Mouse (Mus musculus) regulatory T cell (primary cell): ENCODE results near the gene Zfp799.

Experiments
- in situ Hi-C: fragments of 300-600 bp; cut with MboI, MseI; formaldehyde crosslinking; loops from one replicate; pipeline ENCODE4 v1.15.1; 2025; ENCODE audit warnings: high pct_unique_total_duplicates

The Zfp799 gene

DNA sequence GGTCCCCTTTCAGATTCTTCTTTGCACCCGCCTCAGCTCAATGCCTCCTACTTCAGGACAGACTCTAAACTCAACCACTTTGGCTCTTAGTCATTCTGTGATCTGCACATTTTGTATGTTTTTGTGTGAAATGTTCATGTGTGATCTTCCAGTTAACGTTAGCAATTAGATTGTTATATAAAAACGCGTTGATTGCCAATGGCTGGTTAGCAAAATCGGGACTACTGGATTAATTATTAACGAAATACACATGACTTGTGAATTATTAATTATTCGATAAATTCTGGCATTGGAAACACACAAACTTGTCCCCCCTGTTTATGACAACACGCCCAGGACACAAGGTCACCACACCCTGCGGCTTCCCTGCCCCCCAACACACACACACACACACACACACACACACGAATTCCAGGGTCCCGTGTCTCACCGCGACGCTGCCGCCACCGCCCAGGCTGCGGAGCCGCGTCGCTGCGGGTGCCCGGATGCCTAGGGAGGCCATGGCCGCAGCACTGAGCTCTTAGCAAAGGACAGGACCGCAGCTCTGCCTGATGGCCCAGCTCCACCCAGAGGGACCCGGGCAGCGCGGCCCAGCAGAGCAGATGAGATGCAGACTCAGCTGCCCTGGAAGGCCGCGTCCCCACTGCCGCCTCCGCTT lies 42.5 kb downstream of the Zfp799 start:
- in situ Hi-C loops: no loop called here

DNA sequence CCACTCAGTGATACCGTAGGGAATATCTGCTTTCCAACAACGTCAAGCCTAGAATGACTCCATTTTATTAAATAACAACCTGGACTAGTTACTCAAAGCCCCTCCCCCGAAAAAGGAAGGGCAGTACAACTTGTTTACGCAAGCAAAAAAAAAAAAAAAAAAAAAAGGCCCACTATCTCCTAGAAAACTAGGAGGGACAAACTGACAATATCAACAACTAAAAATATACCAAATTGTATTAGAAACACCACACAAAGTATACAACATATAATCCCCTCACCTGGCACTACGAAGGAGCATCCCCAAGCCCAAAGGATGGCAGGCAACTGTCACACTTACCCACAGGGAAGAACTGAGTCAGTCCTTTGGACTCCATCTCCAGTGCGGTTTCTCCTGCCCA lies 43.1 kb downstream of the Zfp799 start:
- in situ Hi-C loops: no loop called here

DNA sequence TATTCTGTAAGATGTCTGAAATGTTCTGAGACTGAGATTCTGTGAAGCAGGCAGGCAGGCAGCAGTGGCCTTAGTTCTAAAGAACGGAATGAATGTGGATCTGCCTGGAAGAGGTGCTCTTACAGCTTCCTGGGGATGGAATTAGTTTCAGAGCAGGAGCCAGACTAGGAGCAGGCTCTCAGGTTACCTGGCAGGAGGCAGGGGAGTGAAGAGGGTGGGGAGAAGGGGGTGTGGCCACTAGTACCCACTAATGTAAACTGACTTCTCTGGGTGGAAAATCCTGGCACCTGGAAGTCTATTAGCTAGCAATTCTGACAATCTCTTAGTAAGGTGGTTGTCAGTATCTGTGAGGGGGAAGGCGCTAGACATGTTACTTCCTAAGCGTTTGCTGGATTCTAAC lies 44.4 kb downstream of the Zfp799 start:
- in situ Hi-C loops: no loop called here

DNA sequence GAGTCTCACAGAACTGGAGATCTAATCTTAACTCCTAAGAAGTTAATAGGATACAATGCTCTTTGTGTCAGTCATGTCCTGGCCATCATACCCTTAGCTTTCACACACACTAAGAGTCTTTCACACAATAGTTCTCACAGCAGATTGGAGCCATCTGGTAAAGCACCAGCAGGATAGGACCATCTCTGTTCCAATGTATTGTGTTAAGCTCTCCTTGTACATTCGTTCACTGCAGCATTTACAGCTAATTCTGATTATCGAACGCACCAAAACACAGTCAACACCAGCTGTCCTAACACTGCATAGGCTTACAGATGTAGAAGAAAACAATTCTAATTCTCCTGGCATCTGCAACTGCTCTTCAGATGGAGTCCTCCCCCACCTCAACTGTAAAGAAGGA lies 52.5 kb downstream of the Zfp799 start:
- in situ Hi-C loops: no loop called here

DNA sequence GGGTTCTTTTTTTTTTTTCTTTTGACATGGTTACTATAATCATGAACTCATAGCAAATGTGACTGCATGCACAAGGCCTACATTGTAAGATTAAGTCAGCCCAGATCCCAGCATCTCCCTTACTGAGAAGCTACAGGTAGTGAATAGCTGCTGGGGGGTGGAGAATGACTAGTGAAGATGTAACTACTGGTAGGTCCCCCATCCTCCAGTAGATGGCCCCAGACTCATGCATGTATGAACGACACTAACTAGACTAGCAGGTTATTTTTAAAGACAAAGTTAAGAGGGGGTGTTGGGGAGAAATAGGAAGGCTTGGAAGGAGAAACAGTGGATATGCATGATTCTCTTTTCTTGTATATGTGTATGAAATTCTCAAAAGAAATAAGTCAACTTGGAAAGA lies 58.8 kb downstream of the Zfp799 start:
- in situ Hi-C loops: no loop called here

DNA sequence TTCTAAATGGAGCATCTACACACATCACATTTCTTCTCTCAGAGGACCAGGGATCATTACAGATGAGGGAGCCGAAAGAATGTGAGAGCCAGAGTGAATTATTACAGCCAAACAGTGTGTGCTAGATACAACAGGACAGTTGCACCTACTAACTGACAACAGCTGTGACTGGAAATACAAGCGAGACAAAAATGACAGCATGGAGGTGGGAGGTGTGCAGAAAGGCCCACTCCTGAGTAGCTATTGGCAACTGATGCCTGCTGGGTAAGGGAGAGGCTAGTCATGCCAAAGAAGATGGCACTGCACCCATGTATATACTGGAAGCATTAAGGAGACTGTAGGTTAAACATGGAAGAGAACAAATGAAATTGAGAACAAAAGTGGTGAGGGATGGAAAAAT lies 63.6 kb downstream of the Zfp799 start:
- in situ Hi-C loops: no loop called here
